Mouse (Mus musculus) brain, adult 2 months (tissue): Measurements from ENCODE around the gene Dpep3.
"Not testable (repeated sequence)": the region's sequence is repeated elsewhere in the genome, so short reads cannot be mapped to it uniquely, and the experiment has no call there.

Experiments
- DNase-seq: peaks from one replicate; pipeline ENCODE4 v3.0.0; 2011; ENCODE audit warnings: low read depth, low spot score

Gene Dpep3

DNA sequence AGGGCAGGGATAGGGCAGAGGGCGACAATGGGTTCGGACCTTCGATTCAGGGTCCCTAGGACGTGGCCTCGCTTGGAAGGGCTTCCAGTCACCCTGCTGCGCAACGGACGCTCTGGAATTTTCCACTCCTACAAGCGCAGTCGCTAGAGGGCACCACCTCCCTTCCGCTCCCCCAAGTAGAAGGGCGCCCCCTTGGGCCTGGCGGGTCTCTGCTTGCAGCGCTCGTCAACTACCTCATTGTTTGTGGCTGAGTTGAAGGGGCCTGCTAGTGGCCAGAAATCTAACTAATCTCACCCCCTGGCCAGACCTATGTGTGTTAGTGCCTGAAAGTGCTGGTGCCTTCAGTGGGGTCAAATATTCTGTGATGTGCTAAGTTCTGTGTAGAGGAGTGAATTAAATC is at the start of gene Dpep3:
Dpep3 (minus strand) TSS at position 105 of the 400 bp plus-strand sequence.
- no peak for DNase-seq

DNA sequence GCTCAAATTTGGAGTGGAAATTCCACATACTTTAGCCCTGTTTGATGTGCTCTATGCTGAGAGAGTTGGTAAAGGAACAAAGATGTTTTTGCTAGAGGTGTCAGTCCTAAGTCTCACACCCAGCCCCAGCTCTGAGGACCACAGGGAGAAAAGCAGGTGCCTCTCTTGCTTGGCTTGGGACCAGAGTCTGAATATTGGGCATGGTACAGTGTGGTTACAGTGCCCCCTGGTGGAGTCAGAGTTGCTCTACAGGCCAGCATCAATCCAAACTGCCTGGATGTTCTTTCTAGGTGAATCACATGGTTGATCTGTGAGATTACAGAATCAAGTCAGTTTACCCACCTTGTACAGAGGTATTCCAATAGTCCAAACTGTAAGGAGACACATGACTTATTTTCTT is 43.3 kb upstream of the Dpep3 start:
- DNase-seq: peak; percentile 88

DNA sequence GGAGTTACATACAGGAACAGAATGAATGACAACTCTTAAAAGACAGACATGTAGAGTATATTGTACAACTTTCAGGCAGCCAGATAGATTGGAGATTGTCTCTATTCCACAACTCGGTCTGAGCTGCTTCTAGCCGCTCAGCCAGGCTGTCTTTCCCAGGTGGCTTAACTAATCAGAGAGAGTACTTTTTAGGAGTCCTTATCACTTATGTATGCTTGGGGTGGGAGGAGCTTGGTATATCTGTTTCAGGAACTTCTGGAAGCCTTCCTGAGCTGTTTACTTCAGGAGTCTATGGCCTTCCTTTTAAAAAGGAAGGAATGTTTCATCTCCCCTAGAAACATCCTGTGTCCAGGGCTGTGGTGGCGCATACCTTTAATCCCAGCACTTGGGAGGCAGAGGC is 38.8 kb upstream of the Dpep3 start:
- no peak for DNase-seq

DNA sequence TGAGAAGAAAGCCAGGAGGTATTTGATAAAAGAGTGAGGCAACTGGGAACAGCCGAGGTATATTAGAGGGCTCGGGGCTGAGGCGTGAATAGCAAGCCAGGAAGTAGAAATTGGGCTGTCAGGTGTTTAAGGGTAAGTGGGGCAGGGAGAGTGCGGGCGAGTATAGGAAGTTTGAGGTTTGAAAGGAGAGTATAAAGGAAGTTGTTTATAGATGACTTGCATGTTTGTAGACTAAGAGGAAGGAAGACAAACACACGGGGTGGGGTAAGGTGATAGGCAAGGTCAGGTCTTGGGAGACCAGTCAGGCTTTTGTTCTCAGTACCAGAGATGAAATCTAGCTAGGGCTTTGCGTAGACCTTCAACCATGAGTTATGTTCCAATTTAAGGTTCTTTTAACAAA is 37.9 kb upstream of the Dpep3 start:
- no peak for DNase-seq

DNA sequence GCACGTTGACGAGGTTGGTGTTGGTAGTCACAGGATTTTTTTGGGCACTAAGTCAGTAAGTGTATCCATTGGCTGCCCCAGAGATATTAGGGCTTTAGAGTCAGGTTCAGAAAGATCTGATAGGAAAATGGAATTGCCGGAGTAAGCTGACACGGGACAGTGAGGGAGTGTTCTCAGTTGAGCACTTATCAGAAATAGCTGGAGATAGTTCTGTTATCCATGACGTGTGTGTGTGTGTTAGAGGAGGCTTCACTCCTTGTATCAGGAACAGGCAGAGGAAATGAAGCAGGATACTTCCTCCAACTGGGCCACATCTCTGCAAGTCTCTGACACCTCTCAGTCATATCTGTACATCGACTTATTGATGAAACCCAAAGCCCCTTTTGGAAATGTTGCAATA is 37.1 kb upstream of the Dpep3 start:
- DNase-seq: no peak

DNA sequence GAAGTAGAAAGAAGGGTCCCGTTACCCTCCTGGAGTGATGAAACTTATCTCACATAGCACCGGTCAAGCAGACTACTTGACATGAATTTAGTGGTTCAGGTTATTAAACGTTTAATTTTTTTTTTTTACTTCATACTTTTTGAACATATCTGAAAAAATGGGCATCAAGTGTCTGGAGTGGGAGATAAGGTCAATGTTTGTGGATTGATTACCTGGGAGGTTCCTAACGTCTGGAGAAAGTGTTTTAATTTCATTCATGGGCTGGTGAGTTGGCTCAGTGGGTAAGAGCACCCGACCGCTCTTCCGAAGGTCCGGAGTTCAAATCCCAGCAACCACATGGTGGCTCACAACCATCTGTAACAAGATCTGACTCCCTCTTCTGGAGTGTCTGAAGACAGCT is 33.0 kb upstream of the Dpep3 start:
- DNase-seq: not testable (repeated sequence)

DNA sequence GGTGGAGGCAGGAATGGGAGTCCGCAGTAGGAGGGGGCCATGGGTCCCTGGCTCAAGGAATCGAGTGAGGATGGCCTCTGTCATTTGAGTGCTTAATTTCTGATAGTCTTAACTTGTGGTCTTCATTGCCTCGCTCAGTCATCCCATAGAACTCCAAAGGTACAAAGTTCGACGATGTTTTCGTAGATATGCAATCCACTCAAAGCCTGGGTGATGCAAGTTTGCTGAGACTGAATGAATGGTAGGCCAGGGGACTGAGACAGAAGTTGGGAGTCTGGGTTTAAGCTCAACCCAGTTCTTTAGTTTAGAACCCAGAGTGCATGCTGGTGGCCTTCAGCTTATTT is 32.4 kb upstream of the Dpep3 start, which contains the start of gene Ddx28:
Ddx28 (minus strand) TSS at position 240 of the 344 bp plus-strand sequence.
- no peak for DNase-seq

DNA sequence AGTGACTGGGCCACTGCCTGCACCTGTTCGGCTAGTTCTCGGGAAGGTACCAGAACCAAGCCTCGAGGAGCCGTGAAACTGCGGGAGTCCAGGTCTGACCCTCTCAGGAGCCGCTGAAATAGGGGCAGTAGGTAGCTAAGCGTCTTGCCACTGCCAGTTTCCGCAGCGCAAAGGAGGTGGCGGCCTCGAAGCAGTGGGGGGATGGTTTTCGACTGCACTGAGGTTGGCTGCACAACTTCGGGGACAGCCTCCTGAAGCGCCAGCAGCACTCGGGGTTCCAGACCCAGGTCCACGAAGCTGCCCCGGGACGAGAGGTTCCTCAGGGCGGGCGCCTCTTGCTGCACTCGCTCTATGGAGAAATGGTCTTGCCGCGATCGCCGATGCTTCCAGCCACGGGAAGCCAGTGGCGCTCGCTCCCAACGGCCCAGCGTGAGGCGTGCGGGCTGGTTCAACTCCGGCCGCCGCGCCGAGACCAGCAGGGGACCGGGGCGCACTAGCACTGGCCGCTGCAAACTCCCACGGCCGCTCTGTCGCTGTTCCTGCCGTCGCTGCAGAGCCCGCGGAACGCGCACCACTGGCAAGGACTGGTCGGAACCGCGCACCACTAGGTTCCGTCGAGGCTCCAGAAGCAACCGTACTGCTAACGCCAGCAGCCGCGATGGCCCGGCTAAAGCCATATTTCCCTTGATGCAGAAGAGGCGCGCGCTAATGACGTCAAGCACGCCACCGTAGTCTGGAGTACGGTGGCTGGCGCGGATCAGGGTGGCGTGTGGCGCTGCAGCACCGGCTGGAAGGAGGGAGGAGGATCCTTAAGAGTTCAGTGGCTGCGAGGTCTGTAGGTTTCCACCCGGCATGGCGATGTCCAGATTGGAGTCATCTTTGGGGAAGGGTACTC is 31.8 kb upstream of the Dpep3 start:
- DNase-seq: peak; percentile 98

DNA sequence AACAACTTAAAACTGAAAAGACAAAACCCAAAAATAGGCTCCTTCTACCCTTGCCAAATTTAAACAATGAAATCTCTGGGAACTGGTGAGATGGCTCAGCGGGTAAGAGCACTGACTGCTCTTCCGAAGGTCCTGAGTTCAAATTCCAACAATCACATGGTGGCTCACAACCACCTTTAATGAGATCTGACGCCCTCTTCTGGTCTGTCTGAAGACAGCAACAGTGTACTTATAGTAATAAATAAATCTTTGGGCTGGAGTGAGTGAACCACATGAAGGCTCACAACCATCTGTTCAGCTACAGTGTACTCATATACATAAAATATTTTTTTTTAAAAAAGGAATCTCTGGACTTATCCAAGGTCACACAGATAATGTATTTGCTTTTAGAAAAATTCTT is 28.7 kb upstream of the Dpep3 start:
- DNase-seq: not testable (repeated sequence)

DNA sequence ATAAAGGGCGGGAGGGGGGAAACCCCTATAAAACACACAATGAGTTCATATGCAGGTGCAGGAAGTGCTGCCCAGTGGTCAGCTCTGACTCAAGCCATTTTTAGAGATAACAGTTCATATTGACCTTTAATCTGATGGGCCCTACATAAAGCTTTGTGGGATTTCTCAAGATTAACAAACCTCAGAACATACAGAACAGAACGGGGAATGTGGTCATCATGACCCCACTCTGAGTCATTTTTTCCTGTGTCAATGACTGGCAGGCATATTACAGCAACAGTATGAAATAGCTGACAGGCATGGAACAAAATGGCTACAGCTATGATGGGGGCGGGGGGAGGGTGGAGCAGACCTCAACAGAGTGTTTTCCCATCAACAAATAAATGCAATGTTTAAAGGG is 27.9 kb upstream of the Dpep3 start:
- no peak for DNase-seq

DNA sequence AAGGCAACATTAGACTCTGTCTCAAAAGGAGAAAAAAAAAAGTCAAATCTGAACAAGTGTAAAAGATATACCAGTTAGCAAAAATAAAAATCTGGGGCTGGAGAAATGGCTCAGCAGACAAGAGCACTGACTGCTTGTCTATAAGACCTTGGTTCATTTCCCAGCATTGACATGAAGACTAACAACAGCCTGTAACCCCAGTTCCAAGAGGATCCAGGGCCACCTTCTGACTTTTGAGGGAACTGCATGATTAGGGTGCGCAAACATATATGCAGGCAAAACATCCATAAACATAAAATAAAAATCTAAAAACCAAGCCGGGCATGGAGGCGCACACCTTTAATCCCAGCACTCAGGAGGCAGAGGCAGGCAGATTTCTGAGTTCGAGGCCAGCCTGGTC is 27.2 kb upstream of the Dpep3 start:
- DNase-seq: no peak

DNA sequence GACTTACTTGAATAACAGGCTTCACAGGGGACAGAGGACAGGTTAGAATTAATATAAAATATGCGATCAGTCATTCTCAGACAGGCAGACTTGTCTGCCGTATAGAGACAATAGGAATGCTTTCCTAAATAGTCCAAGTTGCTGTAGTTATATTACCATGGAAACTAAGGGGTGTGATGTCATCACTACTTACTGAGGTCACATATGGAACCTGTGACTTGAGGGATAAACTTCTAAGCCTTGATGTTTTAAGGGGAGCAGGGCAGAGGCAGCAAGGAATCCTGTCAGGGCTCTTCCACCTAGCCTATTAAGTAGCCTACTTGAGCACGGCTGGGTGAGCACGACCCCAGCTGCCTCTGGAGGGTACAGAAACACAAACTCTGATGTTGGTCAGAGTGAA is 26.6 kb upstream of the Dpep3 start, which contains the start of gene Dpep2nb:
Dpep2nb (minus strand) TSS at position 101 of the 400 bp plus-strand sequence.
- no peak for DNase-seq

DNA sequence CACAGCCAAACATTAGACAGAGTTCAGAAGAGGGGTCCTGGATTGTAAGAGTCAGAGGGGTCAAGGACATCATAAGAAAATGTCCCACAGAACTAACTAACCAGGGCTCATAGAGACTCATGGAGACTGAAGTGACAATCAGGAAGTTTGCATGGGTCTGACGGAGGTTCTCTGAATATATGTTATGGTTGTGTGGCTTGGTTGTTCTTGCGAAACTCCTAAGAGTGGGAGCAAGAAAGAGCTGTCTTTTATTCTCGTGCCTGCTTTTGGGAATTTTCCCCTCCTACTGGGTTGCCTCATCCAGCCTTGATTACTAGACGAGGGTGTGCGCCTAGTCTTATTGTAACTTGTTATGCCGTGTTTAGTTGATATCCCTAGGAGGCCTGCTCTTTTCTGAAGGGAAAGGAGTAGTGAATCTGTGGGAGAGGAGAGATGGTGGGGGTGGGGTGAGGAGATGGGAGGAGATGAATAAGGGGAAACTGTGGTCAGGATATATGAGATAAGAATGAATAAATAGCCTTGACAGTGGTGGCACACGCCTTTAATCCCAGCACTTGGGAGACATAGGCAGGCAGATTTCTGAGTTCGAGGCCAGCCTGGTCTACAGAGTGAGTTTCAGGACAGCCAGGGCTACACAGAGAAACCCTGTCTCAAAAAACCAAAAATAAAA is 25.4 kb upstream of the Dpep3 start:
- no peak for DNase-seq

DNA sequence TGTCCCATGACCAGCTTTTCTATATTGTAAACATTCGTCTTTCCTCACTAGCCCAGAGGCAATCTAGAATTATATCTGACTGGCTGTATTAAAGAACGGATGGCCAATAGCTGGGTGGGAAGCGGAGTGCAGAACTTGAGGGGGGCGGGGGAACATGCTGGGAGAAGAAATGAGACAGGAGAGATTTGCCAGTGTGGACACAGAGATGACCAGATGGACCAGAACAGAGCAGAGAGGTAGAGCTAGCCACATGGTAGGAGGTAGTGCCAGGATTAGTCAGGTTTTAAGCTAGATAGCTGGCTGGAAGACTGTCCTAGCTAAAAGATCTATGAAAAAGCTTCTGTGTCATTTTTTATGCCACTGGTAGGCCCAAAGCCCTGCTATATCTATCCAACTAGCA is 22.7 kb upstream of the Dpep3 start:
- DNase-seq: peak; percentile 96

DNA sequence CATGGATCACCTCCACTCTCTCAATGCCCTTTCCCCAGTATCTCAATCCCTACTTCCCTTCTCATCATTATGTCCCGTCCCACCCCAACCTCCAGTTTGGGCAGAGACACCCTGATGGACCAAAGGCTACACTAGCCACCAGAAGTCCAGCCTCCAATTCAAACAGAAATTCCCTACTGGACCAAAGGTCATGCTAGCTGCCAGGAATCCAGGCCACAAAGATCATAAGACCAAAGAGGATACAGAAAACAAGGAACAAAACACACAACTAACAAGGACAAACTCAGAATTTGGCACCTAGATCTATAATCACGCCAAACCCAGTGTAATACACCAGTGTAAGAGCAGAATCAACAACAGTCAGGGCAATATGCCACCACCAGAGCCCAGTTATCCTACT is 19.7 kb upstream of the Dpep3 start:
- no peak for DNase-seq

DNA sequence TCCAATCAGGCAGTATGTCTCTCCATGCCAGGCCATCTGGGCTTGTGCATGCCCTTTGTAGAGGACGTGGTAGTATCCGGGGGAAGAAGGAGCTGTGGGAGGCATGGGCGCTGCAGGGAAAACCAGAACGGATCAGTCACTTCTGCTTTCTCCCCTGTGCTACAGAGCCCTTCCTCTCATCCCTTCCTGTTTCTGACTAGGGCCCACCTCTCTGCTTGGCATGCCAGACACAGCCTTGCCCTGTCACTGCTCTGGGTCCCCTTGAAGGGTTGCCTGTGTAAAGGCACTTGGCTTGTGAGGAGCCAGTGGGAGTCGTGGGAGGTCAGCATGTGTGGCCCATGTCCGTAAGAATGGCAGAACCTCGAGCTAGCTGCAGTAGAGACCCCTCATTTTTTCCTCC is 17.1 kb upstream of the Dpep3 start:
- DNase-seq: no peak

DNA sequence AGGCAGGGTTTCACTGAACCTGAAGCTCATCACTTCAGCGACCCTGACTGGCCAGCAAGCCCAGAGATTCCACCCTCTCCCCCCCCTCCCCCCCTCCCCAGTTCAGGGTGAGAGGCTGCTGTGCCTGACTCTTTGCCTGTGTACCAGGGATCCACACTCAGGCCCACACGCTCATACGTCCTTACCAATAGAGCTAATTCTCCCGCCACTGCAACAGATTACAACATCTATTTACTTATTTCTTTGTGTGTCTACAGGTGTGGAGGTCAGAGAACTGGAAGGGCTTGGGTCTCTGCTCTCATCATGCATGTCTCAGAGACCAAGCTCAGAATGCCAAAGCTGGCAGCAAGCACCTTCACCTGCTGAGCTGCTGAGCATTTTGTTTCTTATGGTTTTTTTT is 14.0 kb upstream of the Dpep3 start:
- no peak for DNase-seq

DNA sequence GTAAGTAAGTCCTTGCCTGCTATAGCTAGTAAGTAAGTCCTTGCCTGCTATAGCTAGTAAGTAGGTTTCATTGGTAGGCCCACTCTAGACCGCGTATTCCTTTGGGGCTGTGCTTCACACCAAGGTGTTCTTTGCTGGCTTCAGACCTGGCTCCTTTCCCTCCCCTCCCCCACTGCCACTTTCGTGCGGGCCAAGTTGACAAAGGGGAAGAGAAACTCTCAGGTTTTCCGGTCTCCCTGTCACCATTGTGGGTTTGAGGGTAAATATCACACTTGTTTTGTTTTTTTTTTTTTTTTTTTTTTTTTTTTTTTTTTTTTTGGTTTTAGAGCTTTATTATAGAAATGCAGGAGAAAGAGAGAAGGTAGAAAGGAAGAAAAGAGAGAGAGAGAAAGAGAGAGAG is 13.3 kb upstream of the Dpep3 start:
- DNase-seq: no peak

DNA sequence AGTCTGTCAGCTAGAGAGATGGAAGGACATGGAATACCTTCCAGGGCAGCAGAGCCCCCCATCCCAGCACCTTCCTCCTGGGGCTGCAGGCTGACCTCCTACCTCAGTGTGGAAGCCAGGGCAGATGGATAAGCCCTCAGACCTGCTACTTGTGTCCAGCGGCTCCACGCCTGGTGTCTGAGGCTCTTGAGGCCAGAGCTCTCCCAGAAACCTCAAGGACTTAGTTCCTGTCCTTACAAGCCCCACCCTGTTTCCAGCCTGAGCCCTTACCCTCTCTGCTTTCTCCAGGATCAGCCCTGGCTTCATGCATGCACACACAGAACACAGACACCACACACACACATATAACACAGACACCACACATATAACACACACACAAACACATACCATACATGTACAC is 12.3 kb upstream of the Dpep3 start:
- DNase-seq: no peak

DNA sequence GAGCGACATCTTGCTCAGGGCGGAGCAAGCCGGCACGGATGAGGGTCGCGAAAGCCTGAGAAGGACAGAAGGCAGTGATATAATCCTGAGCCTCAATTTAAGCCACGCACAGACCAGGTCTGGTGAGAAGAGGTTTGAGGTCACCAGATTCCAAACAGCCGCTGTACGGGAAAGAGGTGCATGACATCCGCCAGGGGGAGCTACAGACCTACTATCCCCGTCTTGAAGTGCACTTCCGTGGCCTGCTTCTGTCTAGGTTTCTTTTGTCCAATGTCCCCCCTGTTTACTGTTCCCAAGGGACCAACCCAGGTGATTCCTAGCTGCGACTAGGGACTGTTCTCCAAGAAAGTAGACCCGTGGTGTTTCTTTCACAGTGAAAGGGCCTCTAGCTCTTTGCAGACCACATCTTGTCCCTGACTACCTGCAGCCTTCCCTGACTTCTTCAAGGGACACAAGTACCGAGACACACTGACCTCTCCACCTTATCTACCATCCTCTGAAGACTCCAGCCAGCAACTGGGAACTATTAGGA is 11.7 kb upstream of the Dpep3 start, which contains the start of gene Dus2:
Dus2 (plus strand) TSS at position 482 of the 532 bp plus-strand sequence.
- DNase-seq: peak; percentile 91

DNA sequence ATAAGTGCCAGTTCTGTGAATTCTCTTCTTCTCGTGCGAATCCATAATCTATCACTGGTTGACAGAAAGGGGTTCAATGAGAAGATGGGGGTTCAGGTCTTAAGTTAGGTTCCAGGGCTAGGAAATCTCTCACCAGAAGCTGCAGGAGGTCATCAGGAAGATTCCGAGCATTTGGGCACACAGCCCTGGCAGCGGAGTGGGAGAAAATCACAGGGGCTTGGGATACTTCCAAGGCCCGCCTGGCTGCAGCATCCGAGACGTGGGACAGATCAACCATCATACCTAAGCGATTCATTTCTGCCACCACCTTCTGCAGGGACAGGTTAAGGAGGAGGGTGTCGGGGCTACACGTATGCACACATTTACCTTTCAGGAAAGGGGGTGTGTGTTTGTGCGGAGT is 9.3 kb upstream of the Dpep3 start:
- no peak for DNase-seq

DNA sequence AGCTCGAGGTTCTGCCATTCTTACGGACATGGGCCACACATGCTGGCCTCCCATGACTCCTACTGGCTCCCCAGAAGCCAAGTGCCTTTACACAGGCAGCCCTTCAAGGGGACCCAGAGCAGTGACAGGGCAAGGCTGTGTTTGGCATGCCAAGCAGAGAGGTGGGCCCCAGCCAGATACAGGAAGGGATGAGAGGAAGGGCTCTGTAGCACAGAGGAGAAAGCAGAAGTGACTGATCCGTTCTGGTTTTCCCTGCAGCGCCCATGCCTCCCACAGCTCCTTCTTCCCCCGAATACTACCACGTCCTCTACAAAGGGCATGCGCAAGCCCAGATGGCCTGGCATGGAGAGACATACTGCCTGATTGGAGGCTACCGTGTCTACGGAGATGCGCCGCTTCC is 4.2 kb upstream of the Dpep3 start:
- not testable (repeated sequence) for DNase-seq

DNA sequence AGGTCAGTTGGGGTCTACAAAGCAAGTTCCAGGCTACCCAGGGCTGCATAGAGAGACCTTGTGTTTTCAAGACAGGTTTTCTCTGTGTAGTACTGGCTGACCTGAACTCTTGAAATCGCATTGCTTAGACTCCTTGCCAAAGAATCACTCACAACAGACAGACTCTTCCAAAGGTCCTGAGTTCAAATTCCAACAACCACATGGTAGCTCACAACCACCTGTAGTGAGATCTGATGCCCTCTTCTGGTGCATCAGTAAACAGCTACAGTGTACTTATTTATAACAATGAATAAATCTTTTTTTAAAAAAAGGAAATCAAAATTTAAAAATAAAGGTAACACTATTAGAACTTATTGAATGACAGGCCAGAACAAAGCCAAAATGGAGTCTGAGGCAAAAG is 1.9 kb upstream of the Dpep3 start:
- DNase-seq: no peak
